Mouse (Mus musculus) E14TG2a.4 (cell line): ENCODE measurements around the gene Pcbp3.
A peak's percentile ranks its signal among the peaks of the same experiment; 100 is the strongest.

Experiments
- H3K27me3 ChIP-seq: 2 replicates; pipeline ENCODE4 v1.6.1; 2014; ENCODE audit warnings: low read length, control low read depth; ENCODE audit not compliant: insufficient read depth
- H3K36me3 ChIP-seq: 2 replicates; pipeline ENCODE4 v1.6.1; 2014; ENCODE audit warnings: low read length, control low read depth; ENCODE audit not compliant: insufficient read depth
- H3K4me1 ChIP-seq: replicated peaks from 2 replicates; pipeline ENCODE4 v1.6.1; 2014; ENCODE audit warnings: low read depth, low read length, control low read depth
- H3K4me3 ChIP-seq: replicated peaks from 2 replicates; pipeline ENCODE4 v1.5.1; 2014; ENCODE audit warnings: mild to moderate bottlenecking, low read length
- H3K9me3 ChIP-seq: 2 replicates; pipeline ENCODE4 v1.6.1; 2014; ENCODE audit warnings: low read length, control low read depth
- CTCF ChIP-seq: conservative IDR thresholded peaks from 2 replicates; pipeline ENCODE4 v1.5.1; 2014; ENCODE audit warnings: low read length
- NANOG ChIP-seq: IDR thresholded peaks from 2 replicates; pipeline ENCODE4 v1.6.1; 2014; ENCODE audit warnings: borderline replicate concordance, low read length, mixed read lengths
- POU5F1 ChIP-seq: IDR thresholded peaks from 2 replicates; pipeline ENCODE4 v1.6.1; 2014; ENCODE audit warnings: low read length, borderline replicate concordance

Gene Pcbp3

GRCm38 (mm10) chr10:76794102-76794501 is 167.6 kb downstream of the Pcbp3 start:
- H3K36me3 ChIP-seq: peaks cover 24% of the 10 kb centered on the region
- no peaks in the 10 kb centered on the region for H3K9me3 ChIP-seq
- no peaks in the 10 kb centered on the region for H3K27me3 ChIP-seq
- TF ChIP-seq NANOG (no peak), CTCF (no peak), POU5F1 (no peak)
- H3K4me3 ChIP-seq: no peak overlapping the region
- no peaks in the 10 kb centered on the region for H3K4me1 ChIP-seq

- H3K4me3 ChIP-seq: no peak overlapping the region
- TF ChIP-seq CTCF: peak; percentile 83
- TF ChIP-seq NANOG: no peak
- H3K4me1 ChIP-seq: peaks cover 8% of the 10 kb centered on the region
- H3K27me3 ChIP-seq: no peaks in the 10 kb centered on the region
- peaks cover 32% of the 10 kb centered on the region for H3K36me3 ChIP-seq
- no peaks in the 10 kb centered on the region for H3K9me3 ChIP-seq
Measured at GRCm38 (mm10) chr10:76791475-76791874, 170.2 kb downstream of the Pcbp3 start.

- Histone ChIP-seq H3K27me3 (no peaks in the 10 kb centered on the region), H3K9me3 (no peaks in the 10 kb centered on the region), H3K36me3 (peaks cover 36% of the 10 kb centered on the region), H3K4me1 (peaks cover 24% of the 10 kb centered on the region), H3K4me3 (no peak overlapping the region)
- no peak for TF ChIP-seq POU5F1
- TF ChIP-seq NANOG: no peak
- no peak for TF ChIP-seq CTCF
Measured at GRCm38 (mm10) chr10:76789885-76790284, 171.8 kb downstream of the Pcbp3 start.

GRCm38 (mm10) chr10:76785312-76785711 is 176.4 kb downstream of the Pcbp3 start:
- H3K36me3 ChIP-seq: peaks cover 36% of the 10 kb centered on the region
- peaks cover 31% of the 10 kb centered on the region for H3K4me1 ChIP-seq
- no peaks in the 10 kb centered on the region for H3K9me3 ChIP-seq
- TF ChIP-seq POU5F1 (no peak), NANOG (no peak), CTCF (no peak)
- no peaks in the 10 kb centered on the region for H3K27me3 ChIP-seq
- H3K4me3 ChIP-seq: peak overlapping the region; percentile 58

- Histone ChIP-seq H3K4me1 (peaks cover 13% of the 10 kb centered on the region), H3K27me3 (no peaks in the 10 kb centered on the region), H3K36me3 (peaks cover 7% of the 10 kb centered on the region; the same call in 1 of the 2 replicates), H3K9me3 (no peaks in the 10 kb centered on the region), H3K4me3 (no peak overlapping the region)
- TF ChIP-seq POU5F1: no peak
- TF ChIP-seq NANOG: no peak
- no peak for TF ChIP-seq CTCF
Measured at GRCm38 (mm10) chr10:76779225-76779624, 182.5 kb downstream of the Pcbp3 start.

GRCm38 (mm10) chr10:76771624-76772023 is 190.1 kb downstream of the Pcbp3 start:
- Histone ChIP-seq H3K9me3 (no peaks in the 10 kb centered on the region), H3K4me1 (peaks cover 25% of the 10 kb centered on the region), H3K36me3 (peaks cover 21% of the 10 kb centered on the region), H3K4me3 (no peak overlapping the region), H3K27me3 (no peaks in the 10 kb centered on the region)
- TF ChIP-seq NANOG (no peak), CTCF (no peak), POU5F1 (no peak)

GRCm38 (mm10) chr10:76771086-76771485 is 190.6 kb downstream of the Pcbp3 start:
- Histone ChIP-seq H3K36me3 (peaks cover 21% of the 10 kb centered on the region), H3K4me1 (peaks cover 22% of the 10 kb centered on the region), H3K27me3 (no peaks in the 10 kb centered on the region), H3K9me3 (no peaks in the 10 kb centered on the region), H3K4me3 (peak overlapping the region; percentile 65)
- TF ChIP-seq CTCF (no peak), NANOG (no peak), POU5F1 (no peak)

GRCm38 (mm10) chr10:76769581-76769980 is 192.1 kb downstream of the Pcbp3 start:
- Histone ChIP-seq H3K4me1 (peaks cover 22% of the 10 kb centered on the region), H3K27me3 (no peaks in the 10 kb centered on the region), H3K4me3 (no peak overlapping the region), H3K36me3 (peaks cover 27% of the 10 kb centered on the region), H3K9me3 (no peaks in the 10 kb centered on the region)
- TF ChIP-seq NANOG (no peak), POU5F1 (no peak), CTCF (no peak)

GRCm38 (mm10) chr10:76766196-76766595 is 195.5 kb downstream of the Pcbp3 start:
- H3K4me1 ChIP-seq: peaks cover 19% of the 10 kb centered on the region
- H3K36me3 ChIP-seq: peaks cover 47% of the 10 kb centered on the region
- no peak overlapping the region for H3K4me3 ChIP-seq
- H3K27me3 ChIP-seq: no peaks in the 10 kb centered on the region
- no peaks in the 10 kb centered on the region for H3K9me3 ChIP-seq
- no peak for TF ChIP-seq CTCF
- TF ChIP-seq POU5F1: no peak
- TF ChIP-seq NANOG: no peak
